Mouse (Mus musculus) 3T3-L1 (cell line): ENCODE measurements around the gene Ywhab.

Experiments used
- DNase-seq: peaks from one replicate; pipeline ENCODE4 v3.0.0-alpha.2; 2015; ENCODE audit warnings: low read depth, low spot score

The Ywhab gene

DNA sequence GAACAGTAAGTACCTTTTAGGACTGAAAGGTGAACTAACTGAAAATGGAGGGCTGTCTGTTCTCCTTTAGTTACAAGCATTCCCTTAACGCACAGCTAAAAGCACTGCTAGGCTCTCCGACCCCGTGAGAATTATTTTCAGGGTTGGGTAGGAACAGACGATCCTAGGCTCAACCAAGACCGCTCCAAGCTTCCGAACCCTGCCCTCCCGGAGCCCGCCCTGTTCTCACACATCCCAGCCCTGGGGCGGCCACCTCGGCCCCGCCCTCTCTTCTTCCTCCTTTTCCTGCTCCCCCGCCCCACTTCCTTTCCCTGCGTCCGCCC, at the start of gene Ywhab:
Ywhab (plus strand) TSS at position 307 of the 323 bp plus-strand sequence.
- no peak for DNase-seq

DNA sequence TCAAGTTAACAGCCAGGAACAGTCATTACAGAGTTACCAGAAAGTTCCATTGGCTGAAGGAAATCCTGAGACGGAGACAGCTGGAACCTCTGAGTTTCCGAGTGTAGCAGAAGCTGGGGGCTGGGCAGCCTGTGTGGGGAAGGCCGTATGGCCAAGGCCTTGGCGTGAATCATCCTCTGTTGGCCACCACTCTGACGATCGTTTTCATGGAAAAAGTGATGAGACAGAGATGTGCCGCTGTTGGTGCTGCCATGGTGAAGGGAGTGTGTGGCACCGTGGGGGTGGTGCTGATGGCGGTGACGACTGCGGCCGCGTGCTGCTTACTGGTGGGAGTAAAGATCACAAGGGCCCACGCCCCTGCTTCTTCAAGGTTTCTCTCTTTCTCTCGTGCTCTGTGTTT, 48.5 kb upstream of the Ywhab start:
- DNase-seq: no peak

DNA sequence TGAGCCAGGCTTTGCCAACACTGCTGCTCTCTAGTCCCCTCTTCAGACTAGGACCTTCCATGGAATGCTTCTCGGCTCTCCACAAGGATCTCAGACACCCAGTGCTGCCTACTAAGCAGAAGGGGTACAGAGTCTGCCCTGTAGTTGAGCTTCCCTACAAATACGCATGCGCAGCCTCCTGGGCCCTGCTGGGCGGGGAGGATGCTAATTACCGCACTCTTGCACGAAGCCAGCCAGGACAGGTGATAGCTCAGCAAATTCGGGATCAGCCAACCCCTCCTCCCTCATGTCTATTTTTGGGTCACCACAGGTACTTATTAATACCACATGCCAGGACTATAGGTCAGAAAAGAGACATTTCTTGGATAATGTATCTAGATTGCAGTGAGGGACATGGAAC, 46.8 kb upstream of the Ywhab start:
- DNase-seq: no peak

DNA sequence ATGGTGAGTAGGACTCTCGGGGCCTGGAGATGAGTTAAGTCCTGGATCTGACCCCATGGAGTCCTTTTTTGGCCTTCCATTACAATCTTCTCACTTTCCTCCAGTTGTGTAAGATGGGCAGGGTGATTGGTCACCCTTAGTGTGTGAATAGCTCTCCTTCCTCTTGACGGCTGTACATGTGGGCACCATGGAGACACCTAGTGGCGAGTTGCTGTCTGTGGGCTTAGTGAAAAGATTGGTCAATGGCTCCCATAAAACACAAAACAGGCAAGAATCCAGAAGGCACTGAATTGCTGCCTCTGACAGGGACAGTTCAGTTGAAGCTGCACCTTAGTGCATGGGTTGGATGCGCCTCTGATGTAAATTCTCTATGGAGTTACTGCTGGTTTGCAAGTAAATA, 43.0 kb upstream of the Ywhab start:
- DNase-seq: peak; percentile 80

DNA sequence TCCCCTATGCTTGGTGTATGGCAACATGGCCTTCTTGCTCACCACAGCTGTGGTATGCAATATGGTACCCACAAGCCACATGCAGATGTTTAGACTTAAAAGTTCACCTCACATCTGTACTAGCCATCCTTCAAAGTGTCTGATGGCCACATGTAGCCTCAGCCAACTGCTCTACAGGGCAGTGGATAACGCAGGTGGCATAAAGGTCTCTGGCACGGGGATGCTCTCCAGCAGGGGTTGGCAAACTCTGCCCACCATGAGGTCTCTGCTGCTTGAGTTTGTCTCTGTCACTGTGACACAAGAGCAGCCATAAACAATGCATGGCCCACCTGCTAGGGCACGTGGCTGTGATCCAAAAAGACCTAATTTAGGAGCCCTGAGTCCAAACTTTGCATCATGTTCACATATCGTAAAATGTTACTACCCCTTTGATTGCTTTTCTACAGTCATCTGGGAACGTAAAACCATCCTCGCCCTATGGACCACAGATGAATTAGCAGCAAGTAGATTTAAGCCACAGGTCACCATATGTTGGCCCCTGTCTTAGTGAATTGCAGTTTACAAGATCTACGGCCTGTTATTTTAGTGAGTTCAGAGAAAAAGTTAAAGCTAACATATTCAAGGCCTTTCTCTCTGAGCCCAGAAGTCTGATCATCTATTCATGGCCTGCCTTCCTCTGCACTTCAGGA, 41.0 kb upstream of the Ywhab start:
- no peak for DNase-seq

DNA sequence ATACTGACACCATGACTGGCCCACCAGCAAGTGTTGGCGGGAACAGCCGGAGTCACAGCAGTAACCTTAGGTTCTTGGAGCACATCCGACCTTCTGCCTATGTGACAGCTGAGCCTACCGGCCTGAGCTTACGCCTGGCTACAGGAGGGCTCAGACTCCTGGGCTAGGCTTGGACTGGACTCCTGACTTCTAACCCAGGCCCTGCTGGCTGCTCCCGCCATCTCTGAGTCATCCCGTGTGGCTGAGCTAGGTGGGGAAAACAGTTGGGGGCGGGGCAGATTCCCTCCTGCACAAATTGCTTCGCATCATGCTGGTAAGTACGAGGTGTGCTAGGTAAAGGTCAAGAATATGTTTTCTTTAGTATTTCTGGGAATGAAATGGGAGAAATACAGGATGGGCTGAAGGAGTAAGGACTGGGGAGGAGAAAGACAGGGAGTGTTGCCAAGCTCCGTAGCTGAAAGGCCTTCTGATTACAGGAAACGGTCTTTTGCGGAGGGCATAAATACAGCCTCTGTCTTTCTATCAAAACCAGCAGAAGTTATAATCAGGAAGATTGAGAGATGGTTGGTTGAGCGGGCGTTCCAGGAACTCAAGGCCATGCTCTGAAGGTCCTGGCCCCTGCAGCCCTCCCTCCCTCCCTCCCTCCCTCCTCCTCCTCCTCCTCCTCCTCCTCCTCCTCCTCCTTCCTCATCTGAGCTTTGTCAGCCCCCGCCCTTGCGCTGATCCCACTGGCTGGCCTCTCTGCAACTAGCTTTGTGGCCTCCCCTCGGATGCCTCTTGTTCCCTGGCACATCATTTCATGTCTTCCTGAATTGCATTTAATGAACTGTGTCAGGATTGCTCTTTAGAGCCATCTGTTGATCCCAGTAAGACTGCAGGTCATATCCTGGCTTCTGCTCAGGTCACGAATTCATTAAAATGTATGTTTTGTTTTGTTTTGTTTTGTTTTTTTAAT, 29.9 kb upstream of the Ywhab start:
- DNase-seq: no peak

DNA sequence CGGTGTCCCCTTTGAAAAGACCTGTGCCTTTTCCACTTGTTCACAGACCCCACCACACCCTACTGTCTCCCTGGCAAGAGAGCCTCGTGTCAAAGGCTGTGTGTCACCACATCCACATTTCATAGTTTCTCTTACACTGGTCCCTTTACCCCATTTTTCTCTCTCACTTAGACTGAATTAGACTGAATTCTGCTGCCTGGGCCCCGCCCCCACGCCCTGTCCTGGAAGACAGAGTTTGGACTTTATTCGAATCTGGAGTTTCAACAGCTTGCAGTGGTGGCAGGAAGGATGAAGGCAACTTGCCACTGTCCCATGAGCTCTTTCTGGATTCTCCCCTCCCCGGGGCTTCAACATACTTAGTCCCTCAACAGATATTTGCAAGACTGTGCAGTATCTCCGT, 29.1 kb upstream of the Ywhab start:
- no peak for DNase-seq

DNA sequence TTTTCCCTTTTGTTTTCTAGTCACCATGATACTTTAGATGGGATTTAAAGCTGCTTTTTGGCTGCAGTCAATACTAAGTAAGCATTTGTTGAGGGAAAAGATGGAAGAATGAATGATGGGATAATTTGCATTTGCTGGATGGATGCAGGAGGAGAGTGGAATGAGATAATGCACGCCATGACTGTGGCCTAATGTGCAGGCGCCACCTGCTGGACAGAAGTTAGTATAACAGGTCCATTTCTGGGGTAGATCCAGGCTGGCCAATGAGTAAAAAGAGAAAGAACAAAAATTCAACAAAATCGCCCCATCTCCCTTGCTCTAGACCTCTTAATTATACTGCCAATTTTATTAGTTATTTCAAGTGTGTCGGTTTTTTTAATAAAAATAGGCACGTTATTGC, 26.2 kb upstream of the Ywhab start:
- DNase-seq: peak; percentile 85

DNA sequence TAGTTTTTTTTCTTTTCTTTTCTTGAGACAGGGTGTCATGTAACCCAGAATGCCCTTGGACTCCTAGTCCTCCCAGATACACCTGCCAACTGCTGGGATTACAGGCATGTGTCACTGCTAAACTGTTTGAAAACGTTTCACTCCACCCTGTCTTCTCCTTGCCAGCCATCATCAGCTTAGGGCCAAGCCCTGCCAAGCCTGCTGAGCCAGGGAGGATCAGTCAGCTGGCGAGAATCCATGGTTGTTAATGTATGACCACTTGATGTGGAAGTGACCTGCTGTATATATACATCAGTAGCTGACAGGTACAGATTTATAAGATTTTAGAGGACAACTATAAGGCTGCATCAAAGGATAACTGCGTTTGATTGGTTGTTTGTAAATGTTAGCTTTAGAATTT, 24.4 kb upstream of the Ywhab start:
- no peak for DNase-seq

DNA sequence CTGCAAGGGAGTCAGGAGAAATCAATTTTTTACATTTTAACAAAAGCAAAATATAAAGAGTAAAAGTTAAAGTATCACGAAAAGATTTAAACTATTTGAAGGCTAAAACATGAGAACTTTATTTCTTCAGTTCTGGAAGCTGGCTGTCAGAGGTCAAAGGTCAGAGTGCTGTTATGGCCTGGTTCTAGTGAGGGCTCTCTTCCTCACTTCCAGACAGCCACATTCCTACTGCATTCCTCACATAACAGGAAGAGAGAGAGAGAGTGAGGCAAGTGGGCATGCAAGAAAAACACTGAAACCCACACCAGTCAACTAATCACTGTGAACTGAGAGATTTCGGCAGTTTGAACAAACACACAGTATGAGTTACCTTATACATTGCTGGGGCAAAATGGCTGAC, 20.7 kb upstream of the Ywhab start:
- peak; percentile 48 for DNase-seq

DNA sequence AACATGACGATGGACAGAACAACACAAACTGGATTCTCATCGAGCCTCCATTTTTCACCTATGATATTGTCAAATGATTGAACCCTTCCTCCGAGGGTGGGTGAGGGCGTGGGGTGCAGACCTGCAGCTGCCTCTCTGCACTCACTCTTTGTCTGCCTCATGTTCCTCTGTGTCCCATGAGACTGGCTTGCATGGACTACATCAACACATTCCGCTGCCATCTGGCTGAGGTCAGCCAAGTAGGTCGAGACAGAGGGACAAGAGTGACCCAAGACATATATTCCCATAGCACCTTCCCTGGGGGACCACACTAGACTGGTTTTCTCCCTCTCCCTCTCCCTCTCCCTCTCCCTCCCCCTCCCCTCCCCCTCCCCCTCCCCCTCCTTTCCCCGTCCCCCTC, 18.3 kb upstream of the Ywhab start:
- no peak for DNase-seq

DNA sequence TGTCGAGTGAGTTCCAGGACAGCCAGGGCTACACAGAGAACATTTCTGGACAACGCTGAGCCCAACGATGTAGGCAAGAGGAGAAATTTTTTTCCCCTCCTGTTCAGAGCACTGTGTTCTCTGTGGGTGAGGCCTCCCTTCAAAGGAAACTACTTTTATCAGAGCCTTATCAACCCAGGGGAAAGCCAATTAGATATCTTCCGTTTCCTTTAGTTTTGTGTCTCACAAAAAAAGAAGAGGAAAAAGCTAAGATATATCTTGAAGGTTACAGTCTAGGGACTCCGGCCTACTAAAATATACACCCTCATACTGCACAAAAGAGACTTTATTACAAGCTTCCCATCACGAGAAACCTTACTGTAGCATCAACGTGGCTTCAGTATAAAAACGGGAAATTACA, 7.5 kb upstream of the Ywhab start:
- DNase-seq: no peak

DNA sequence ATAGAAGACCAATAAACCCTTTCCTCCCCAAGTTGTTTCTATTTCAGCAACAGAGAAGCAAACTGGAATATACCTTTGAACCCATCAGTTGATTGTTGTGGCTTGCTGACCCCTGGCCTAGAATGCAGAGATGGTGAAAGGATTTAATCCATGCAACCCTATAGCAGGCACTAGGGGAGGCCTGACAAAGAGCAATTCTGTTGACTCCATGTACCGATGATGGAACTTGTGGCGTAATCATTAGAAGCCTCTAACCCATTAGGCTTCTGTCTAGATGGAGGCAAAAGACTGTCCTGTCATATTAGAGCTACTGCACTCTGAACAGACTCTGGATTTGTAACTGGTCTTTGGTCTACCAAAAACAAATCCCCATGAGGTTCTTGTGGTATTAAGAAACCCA, 1.9 kb upstream of the Ywhab start:
- no peak for DNase-seq

DNA sequence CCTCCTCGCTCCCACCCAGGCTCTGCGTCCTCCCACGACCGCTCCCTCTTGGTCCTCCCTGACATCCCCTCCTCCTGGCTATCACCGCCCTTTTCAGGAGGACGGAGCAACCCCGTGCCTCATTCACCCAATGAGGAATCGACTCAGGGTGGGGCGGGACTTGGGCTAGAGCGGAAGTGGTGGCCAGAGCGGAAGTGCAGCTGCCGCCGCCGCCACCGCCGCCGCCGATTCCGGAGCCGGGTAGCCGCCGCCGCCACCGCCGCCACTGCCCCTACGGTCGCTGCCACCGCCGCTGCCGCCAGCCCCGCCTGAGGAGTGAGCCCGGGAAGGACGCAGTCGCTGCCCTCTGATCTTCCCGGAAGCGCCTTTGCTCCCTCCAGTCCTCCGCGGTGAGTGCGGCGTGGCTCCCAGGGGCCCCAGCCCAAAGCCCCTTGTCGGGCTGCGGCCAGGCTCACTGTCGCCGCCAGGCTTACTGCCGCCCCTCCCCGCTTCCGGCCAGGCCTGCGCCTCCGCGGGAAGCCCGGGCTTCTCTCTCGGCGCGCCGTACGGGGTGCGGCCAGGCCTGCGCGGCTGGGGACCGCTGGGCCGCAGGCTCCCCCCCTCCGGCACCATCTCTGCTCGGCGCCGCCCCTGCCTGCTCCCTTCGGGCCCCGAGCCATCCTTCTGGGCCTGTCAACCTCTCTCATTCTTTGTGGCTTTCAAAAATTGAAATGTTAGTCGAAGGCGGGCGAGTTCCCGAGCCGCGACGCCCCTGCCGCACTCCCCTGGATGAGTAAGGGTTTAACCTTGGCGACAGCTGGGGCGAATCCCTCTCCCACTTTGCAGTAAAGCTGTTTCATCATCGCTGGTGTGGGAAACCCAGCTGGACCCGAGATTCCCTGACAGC, 460 bp downstream of the Ywhab start:
- peak; percentile 99 for DNase-seq

DNA sequence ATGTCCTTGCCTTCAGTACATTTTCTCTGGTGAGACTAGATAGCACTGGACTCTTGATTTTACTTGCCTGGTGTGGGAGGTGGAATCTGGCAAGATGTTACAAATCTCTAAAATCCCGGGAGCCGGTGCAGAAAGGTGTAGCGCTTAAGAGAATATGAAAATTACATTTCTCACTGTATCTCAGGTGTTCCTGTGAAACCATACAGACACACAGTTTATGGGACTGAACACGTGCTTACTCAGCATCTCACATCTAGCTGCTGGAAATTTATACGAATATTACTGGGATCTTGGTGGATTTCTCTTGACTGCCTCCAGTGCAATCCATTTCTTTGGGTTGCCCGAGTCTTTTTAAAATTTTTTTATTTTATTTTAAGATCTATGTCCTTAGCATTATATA, 1.5 kb downstream of the Ywhab start:
- no peak for DNase-seq

DNA sequence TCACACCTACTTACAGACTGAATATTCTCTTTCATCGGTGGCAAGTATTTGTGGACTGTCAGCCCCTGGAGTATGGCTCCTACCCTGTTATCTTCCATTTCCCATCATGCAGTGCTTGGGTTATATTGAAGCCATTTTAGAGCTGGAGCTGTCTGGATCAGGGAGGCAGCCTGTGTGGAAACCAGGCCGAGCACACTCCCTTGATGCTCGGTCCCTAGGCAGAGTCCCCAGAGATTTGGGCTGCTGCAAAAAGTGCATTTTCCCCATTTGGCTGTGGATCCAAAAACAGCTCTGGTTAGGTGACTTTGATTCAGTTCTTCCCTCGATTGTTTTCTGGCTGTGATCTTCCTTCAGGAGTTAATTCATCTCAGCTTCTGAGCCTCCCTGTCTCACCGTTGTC, 2.1 kb downstream of the Ywhab start:
- no peak for DNase-seq

DNA sequence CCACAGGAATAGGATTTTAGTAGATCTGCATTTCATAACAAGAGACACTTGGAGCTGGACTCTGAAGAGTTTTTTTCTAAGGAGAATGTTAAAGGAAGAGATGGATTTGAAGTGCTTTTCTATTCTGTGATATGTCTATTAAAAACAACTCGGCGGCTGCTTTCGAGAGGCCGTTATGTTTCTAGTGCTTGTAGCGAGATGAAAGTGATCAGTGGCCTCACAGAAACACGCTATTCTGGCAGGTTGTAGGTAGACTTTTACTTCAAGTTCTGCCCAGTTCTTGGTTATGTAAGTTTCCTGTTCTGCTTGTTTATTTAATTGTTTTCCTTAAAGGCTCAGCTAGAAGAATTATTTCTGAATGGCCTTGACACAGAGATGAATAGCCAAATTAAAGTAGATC, 4.2 kb downstream of the Ywhab start:
- DNase-seq: no peak

DNA sequence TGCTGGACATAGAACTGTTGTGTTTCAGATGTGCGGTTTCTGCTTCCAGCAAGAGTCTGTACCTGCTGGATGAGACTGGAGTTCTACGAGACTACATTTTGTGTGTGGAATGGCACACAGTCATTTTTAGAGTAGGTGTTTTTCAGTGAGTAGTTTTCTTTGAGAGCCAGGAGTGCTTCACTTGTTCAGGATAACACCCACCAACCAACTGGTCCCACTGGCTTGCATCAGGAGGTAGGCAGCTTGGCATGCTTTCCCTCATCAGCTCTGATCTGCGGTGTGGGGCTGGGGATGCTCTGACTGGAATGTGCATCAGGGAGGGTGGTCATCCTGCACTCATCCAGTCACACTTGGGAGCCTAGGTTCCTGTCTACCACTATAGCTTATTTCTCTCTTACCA, 7.9 kb downstream of the Ywhab start:
- no peak for DNase-seq

DNA sequence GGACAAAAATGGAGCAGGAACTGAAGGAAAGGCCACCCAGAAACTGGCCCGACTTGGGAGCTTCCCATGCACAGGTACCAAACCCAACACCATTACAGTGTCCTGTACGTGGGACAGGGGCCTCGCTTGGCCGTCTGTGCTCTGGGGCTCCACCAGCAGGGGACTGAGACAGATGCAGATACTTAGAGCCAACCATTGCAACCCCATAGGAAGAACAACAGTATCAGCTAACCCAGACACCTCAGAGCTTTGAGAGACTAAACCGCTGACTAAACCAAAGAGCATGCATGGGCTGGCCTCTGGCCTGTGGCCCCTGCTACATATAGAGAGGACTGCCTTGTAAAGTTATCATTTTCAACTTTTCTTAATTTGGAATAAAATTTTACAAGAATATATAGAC, 9.7 kb downstream of the Ywhab start:
- DNase-seq: no peak

DNA sequence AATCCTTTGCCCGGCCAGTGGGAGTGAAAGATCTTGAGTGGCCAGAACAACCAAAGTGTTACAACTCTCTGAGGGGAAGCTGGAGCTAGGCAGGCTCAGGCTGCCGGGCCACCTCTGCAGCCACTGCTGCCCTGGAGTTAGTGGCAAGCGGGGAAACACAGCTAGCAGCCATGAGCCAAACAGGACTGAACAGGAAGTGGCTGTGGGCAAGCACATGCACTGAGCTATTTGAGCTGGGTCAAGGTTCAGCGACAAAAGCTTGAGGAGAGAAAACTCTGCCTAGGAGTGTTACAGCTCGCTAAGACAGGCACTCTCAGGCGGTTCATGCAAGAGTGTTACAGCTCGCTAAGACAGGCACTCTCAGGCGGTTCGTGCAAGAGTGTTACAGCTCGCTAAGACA, 12.2 kb downstream of the Ywhab start:
- peak; percentile 19 for DNase-seq

DNA sequence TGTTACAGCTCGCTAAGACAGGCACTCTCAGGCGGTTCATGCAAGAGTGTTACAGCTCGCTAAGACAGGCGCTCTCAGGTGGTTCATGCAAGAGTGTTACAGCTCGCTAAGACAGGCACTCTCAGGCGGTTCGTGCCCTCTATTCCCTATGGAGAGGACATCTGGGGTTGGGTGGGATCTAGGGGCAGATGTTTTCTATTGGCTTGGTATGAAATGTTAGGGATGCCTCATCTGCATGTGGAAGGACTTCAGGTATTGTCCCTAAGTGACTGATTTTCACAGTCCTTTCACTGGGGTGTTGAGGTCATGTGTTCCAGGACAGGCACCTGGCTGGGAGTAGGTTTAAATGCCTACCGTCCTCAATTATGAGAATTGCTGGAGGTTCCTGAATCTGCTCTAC, 12.8 kb downstream of the Ywhab start:
- no peak for DNase-seq

DNA sequence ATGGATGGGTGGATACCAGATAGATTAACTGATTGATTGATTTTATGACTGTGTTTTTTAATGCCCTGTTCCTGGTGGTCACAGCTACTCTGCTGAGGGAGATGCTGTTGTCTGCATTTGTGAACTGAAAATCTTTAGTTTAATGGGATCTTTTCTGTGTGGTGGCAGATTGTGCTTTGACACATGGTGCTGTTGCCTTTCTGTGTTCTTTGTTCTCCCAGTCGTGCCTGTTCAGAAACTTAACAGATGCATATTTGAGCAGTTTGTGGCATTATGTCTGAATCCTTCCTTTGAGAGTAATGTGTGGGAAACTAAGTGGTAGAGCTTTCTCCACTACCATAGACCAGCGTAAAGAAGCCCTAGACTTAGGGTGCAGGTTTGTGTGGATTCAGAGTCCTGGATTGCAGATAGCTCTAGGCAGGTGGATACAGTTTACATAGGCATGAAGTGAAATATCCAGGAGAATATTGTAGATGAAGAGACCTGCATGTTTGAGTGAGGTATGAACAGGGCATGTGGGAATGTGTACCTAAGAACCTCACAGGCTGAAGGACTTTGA, 13.3 kb downstream of the Ywhab start:
- DNase-seq: no peak
